Mouse (Mus musculus) mouse trophoblast stem cell (cell line): ENCODE data around the gene Itpr2.

Experiments used
- in situ Hi-C, 2 experiments: fragments of 300-500 bp; cut with MseI, MboI; formaldehyde crosslinking; loops; 2 replicates in 1 of 2; 3 replicates in 1 of 2; pipeline ENCODE4 v1.15.1; 2025

Gene Itpr2

DNA sequence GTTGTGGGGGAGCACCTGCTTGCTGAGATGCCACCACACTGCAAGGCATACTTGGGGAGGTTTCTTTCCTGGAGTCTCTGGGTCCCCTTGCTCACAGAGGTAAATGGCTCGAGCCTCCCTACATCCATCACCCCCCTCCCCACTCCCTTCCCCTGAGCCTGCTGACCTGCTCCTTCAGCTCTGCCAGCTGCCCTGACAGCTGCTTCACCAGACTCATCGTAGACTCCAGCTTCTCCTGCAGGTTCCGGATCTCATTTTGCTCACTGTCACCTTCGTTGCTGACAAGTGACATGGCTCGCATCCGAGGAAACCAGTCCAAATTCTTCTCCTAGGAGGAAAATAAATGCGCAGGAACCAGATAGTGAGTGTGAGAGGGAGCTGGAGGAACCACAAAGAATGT, 389.8 kb downstream of the Itpr2 start:
- in situ Hi-C loops: no loop called here

GRCm38 (mm10) chr6:146111781-146112180, 390.2 kb downstream of the Itpr2 start:
- in situ Hi-C loops: no loop called here

GRCm38 (mm10) chr6:146110832-146111741, 390.9 kb downstream of the Itpr2 start:
- in situ Hi-C loops: no loop called here

DNA sequence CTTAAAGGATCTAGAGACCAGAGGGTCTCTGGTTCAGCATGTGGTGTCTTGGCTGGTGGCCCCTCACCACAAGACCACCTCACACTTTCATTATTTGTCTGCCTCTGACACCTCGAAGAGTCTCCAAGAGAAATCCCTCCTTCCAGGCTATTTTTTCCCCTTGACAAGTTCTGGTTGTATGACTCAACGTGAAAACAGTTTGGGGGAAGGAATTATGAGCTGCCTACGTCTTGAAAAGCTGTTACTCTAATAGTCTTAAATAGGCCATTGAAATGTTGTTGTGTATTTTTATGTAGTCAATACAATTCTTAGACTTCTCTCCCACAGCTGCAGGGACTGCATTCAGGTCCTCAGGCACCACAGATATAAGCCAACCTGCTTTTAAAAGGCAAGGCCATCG, 391.6 kb downstream of the Itpr2 start:
- in situ Hi-C loops: no loop called here

DNA sequence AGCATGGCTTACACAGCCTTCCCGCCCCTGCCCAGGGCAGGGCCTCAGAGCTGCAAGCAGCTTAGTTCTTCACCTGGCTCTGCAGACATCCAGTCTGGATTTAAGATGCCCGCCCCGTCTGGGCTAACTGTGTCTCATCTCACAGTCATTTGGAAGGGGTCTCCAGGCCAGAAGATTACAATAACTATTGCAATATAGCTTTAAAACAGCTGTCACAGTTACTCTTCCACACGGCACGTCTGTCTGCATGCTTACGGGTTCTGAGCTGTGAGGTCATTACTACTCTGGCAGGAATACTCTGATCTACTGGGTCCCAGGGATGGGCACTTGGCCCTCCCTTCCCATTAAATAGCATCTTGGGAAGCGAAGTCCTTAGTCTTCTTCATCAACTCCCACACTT, 393.3 kb downstream of the Itpr2 start:
- in situ Hi-C loops: no loop called here

GRCm38 (mm10) chr6:146107117-146107832, 394.7 kb downstream of the Itpr2 start:
- in situ Hi-C loops: no loop called here

DNA sequence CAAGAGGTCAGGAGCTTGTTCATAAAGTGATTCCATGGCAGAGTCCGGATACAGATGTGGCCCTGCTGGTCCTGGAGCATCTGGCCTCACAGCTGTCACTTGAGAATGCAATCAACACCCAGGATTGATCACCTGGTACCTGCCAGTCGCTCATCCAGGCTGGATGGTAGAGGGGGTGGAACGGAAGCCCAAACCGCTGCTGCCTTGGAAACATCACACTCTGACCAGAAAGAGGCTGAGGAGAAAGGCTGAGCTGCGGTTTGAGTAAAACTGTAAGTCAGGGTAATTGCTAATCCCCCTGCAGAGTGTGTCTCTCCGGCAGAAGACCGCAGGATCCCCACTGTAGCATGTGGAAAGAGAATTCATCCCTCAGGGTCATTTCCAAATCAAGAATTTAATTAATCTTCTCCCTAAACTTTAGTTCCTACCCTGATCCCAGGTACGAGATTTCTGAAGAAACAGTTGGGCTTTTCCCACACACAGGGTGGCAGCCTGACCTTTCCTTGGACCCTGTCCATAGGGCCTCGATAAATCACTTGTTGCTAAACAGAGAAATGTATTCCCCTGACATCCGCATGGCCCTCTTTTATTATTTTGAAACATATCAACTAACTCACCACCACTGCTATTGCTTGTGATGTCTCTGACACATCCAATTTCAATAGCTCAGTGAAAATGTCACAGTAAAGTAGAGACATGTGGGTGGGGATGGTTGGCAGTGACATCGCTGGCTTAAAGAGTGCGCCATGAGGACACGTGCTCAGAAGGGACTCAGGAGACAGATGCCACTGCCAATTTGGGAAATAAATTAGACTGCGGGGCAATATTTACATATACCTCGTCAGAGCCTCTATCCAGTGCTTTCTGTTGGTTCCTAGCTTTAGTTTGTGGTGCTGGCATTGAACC, 418.7 kb downstream of the Itpr2 start:
- in situ Hi-C loops: no loop called here

DNA sequence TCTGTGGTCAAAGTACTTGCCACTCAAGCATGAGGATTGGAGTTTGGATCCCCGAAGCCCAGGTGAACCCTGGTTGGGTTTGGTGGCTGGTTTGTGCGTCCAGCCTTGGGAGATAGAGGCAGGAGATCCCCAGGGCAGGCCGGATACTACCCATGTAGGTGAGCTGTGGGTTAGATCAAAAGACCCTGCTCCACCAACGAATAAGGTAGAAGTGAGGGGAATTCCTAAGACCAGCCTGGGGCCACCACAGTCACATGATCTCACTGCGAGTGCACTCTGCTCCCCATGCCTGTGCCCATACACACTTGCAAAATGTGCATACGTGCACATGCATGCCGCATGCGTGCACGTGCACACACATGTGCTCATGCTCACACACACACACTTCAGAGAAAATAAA, 419.5 kb downstream of the Itpr2 start:
- in situ Hi-C loops: no loop called here

DNA sequence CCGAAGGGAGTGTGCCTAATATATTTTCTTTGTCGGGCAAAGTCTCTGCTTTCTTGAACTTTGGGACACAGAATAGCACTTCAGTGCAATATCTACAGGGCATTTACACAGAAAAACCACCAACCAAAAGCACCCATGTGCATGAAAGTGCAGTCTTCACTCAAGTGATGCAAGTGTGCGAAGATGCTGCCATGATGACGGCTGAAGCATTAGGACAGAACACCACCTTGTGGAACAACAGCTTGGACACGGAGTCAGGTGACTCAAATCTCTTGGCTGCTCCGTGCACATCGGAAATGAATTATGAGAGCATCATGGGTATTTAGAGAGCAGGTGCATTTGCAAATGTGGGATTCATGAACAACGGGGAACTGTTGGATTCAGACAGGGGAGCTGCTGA, 420.4 kb downstream of the Itpr2 start:
- in situ Hi-C loops: no loop called here

DNA sequence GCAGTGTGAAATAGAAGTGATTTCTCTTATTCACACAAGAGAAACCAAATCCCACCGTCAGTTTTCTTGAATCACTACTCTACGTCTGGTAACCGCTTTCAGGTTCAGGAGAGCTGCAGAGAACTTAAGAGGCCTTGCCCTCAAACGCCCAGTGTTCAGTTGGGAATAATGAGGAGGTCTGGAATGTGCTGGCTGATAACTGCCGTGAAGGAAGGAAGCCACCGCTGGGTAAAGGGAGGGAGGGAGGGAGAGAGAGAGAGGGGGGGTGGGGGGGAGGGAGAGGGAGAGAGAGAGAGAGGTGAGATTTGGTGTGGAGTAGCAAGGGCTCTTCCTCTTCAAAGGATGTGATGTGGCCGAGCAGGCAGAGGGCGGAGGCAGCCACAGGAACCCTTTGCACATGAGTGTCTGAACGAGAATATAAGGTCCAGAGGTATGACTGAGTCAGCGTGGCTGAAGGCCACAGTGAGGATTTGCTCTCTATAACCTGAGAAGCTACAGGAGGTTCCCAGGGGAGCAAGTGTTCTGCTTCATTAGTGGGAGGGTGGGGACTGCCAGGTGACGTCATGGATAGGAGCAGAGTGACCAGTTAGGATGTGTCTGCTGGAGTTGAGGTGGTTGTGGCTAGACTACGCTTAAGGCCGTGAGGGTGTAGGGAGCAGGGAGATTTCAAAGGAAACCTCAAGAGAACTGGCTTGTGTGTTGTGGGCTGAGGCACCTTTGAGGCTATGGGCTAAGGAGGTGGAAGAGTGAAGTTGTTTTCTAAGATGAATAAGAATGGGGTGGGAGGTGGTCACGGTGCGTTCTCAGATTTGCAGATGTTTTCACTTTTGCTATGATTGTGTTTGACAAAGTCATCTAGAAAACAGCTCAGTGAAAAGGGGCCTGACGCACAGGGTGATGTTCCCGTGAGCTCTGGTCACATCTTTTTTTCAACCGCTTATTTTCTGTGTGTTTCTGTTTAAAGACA, 421.2 kb downstream of the Itpr2 start:
- in situ Hi-C loops: no loop called here

GRCm38 (mm10) chr6:146079734-146080443, 422.1 kb downstream of the Itpr2 start:
- in situ Hi-C loops: no loop called here

DNA sequence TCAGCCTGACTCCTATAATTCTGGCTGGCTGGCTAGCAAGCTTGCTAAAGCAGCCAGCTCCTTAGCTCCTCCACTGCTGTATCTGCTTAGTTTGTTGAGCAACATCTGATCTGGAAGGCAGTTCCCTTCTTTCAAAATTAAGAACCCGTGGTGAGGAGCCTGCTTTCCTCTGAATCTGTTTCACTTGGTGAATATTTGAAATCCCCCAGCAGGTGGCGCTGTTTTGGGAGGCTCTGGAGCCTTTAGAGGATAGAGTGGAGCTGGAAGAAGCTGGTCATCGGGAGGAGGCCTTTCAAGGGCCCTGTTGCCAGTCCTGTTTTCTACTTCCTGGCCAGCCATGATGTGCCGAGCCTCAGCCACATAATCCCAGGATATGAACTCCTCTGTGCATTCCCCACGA, 422.8 kb downstream of the Itpr2 start:
- in situ Hi-C loops: no loop called here

DNA sequence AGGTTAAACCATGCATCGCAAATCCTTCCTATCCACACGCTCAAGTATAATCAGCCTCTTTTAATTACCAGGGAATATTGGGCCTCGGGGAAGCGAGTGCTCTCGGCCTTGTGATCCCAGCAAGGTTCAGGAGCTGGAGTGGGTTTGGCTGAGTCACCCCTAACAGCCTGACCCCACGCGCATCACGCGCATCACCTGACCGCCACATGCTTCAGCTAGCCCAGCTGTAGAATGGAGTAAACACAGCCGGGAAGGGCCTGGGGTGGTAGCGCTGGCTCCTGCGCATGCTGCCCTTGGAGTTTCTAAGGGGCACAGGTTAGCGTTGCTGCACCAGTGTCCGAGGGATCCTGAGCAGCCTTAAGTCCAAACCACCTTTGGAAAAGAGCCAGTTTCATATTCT, 423.9 kb downstream of the Itpr2 start:
- in situ Hi-C loops: no loop called here

DNA sequence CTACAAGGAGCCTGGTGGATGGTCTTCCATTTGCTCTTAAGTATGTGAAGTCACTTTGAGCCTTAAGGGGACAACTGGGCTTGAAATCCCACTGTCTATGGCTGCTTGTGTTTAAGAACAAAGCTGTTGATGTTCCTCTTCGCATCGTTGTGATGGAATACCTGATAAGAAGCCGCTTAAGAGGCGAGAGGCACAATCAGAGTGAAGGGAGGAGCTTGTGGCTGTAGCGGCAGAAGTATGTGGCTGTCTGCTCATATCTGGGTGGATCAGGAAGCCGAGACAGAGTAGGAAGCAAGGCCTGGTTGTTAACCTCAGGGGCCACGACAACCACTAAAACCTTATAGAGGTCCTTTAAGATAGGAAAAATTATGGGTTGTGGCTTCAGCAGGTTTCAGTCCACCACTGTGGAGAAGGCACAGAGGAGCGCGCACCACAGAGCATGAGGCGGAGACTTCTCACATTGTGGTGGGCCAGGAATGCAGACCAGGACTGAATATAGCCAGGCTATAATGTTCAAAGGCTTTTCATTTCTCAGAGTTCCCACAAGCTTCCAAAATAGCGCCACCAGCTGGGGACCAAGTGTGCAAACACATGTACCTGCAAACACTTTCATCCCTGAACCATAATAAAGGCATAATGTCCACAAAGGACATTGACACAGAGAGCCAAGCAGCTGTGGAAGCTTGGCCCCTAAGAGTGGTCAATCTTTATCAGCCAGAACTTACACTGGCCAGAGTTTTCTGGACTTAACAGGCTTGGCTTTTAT, 424.7 kb downstream of the Itpr2 start:
- in situ Hi-C loops: no loop called here

GRCm38 (mm10) chr6:146072842-146073241, 429.2 kb downstream of the Itpr2 start:
- in situ Hi-C loops: no loop called here

DNA sequence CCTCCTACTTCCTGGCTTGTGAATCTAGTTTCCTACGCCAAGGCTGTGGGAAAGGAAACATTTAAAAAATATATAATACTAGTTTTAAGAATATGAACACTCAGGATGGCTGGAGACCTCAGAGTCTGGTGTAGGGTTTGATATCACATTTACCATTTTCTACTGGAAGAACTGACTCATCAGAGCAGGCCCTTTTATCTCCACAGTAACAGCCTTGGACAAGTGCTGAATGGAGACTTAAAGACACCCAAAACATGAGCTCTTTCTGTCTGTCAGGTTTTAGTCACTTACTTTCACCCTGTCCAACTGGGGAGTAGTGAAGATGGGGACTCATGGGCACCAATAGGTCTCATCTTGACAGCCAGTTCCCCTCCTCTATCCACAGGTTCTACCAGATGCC, 430.1 kb downstream of the Itpr2 start:
- in situ Hi-C loops: no loop called here
